Mouse (Mus musculus): ENCODE results near the gene Kif6. TPM values are rescaled to one million over a fixed set of nuclear protein-coding genes. Genes with fewer than 3 reads are reported as not detected.

Kif6 gene
- polyA plus RNA-seq, 1 experiment from 2014 or later, result 3.5 TPM

DNA sequence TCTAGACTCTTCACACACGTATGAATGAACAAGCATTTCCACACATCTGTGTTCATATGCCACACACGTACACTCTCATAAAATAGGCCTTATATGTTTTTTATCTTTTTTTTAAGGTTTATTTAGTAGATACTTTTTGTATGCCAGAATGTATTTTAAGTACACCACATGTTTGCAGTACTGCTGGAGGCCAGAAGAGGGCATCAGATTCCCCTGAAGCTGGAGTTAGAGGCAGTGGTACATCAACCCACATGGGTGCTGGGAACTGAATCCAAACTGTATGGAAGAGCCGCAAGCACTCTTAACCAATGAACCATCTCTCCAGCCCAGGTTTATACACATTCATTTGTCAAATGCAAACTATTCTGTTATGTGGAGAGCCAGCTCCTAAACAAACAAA is 179.0 kb downstream of the Kif6 start:
- 94% methylated on average over 3 of the region's 3 CpGs for WGBS
- H3K4me2 ChIP-seq (ENCODE audit: low read depth), result no peak overlapping the region
- no peak overlapping the region for H3K9ac ChIP-seq (ENCODE audit: low read length)
- no peaks in the 10 kb centered on the region for H3K36me3 ChIP-seq (ENCODE audit: control insufficient read depth, insufficient read depth, low read length)
- H3K9me3 ChIP-seq (ENCODE audit: control insufficient read depth, low read length), result no peaks in the 10 kb centered on the region
- ATAC-seq (ENCODE audit: insufficient read depth, low FRiP score, low TSS enrichment) (no peak), DNase-seq (ENCODE audit: low spot score) (no peak)
- H3K27me3 ChIP-seq (ENCODE audit: control insufficient read depth, insufficient read depth, low read length), result no peaks in the 10 kb centered on the region
- H3K27ac ChIP-seq (ENCODE audit: low read depth, low read length), result no peak overlapping the region
- H3K4me1 ChIP-seq (ENCODE audit: control insufficient read depth, insufficient read depth, low read length), result no peaks in the 10 kb centered on the region
- no peak overlapping the region for H3K4me3 ChIP-seq (ENCODE audit: low read depth, low read length)

GRCm38 (mm10) chr17:49795241-49795640 is 180.3 kb downstream of the Kif6 start:
- no peak for ATAC-seq (ENCODE audit: insufficient read depth, low FRiP score, low TSS enrichment)
- Histone ChIP-seq H3K9ac (ENCODE audit: low read length) (no peak overlapping the region), H3K27me3 (ENCODE audit: control insufficient read depth, insufficient read depth, low read length) (no peaks in the 10 kb centered on the region), H3K4me3 (ENCODE audit: low read depth, low read length) (no peak overlapping the region), H3K4me1 (ENCODE audit: control insufficient read depth, insufficient read depth, low read length) (no peaks in the 10 kb centered on the region), H3K27ac (ENCODE audit: low read depth, low read length) (no peak overlapping the region), H3K4me2 (ENCODE audit: low read depth) (no peak overlapping the region), H3K9me3 (ENCODE audit: control insufficient read depth, low read length) (no peaks in the 10 kb centered on the region), H3K36me3 (ENCODE audit: control insufficient read depth, insufficient read depth, low read length) (no peaks in the 10 kb centered on the region)
- DNase-seq (ENCODE audit: low spot score), result no peak
- 86% methylated on average over 3 of the region's 3 CpGs for WGBS

- Histone ChIP-seq H3K27ac (ENCODE audit: low read depth, low read length) (no peak overlapping the region), H3K9ac (ENCODE audit: low read length) (no peak overlapping the region), H3K4me2 (ENCODE audit: low read depth) (no peak overlapping the region), H3K36me3 (ENCODE audit: control insufficient read depth, insufficient read depth, low read length) (no peaks in the 10 kb centered on the region), H3K9me3 (ENCODE audit: control insufficient read depth, low read length) (no peaks in the 10 kb centered on the region), H3K27me3 (ENCODE audit: control insufficient read depth, insufficient read depth, low read length) (no peaks in the 10 kb centered on the region), H3K4me3 (ENCODE audit: low read depth, low read length) (no peak overlapping the region), H3K4me1 (ENCODE audit: control insufficient read depth, insufficient read depth, low read length) (no peaks in the 10 kb centered on the region)
- WGBS, result 87% methylated on average over 3 of the region's 3 CpGs
- ATAC-seq (ENCODE audit: insufficient read depth, low FRiP score, low TSS enrichment) (no peak), DNase-seq (ENCODE audit: low spot score) (no peak)
These were observed 181.2 kb downstream of the Kif6 start for GRCm38 (mm10) chr17:49796116-49796515.

GRCm38 (mm10) chr17:49799168-49799567 is 184.2 kb downstream of the Kif6 start:
- H3K27me3 ChIP-seq (ENCODE audit: control insufficient read depth, insufficient read depth, low read length), result no peaks in the 10 kb centered on the region
- ATAC-seq (ENCODE audit: insufficient read depth, low FRiP score, low TSS enrichment) (no peak), DNase-seq (ENCODE audit: low spot score) (no peak)
- no peaks in the 10 kb centered on the region for H3K9me3 ChIP-seq (ENCODE audit: control insufficient read depth, low read length)
- no peak overlapping the region for H3K4me2 ChIP-seq (ENCODE audit: low read depth)
- no peak overlapping the region for H3K9ac ChIP-seq (ENCODE audit: low read length)
- H3K36me3 ChIP-seq (ENCODE audit: control insufficient read depth, insufficient read depth, low read length), result no peaks in the 10 kb centered on the region
- H3K4me1 ChIP-seq (ENCODE audit: control insufficient read depth, insufficient read depth, low read length), result no peaks in the 10 kb centered on the region
- H3K27ac ChIP-seq (ENCODE audit: low read depth, low read length), result no peak overlapping the region
- no peak overlapping the region for H3K4me3 ChIP-seq (ENCODE audit: low read depth, low read length)
- 80% methylated on average over 5 of the region's 5 CpGs for WGBS

DNA sequence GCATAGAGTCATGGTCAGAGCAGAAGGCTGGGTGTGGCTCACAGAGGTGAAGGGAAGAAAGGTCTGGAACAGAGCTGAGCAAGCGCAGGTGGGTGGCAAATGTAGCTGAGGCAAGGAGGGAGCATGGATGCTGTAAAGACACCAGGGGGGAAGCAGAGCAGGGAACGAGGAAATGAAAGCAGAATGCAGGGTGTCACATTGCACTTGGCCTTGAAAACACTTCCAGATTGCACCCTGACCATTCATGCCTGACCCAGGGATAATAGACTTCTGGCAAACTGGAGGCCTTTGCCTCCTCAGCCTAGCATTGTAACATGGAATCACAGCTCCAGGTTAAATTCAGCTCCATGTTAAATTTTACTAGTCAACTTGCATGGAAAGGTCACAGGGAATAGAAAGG is 185.2 kb downstream of the Kif6 start:
- Histone ChIP-seq H3K9me3 (ENCODE audit: control insufficient read depth, low read length) (no peaks in the 10 kb centered on the region), H3K9ac (ENCODE audit: low read length) (no peak overlapping the region), H3K4me1 (ENCODE audit: control insufficient read depth, insufficient read depth, low read length) (no peaks in the 10 kb centered on the region), H3K27ac (ENCODE audit: low read depth, low read length) (no peak overlapping the region), H3K4me3 (ENCODE audit: low read depth, low read length) (no peak overlapping the region), H3K36me3 (ENCODE audit: control insufficient read depth, insufficient read depth, low read length) (no peaks in the 10 kb centered on the region), H3K27me3 (ENCODE audit: control insufficient read depth, insufficient read depth, low read length) (no peaks in the 10 kb centered on the region), H3K4me2 (ENCODE audit: low read depth) (no peak overlapping the region)
- WGBS, result 56% methylated on average over 2 of the region's 2 CpGs
- no peak for DNase-seq (ENCODE audit: low spot score)
- no peak for ATAC-seq (ENCODE audit: insufficient read depth, low FRiP score, low TSS enrichment)

- Histone ChIP-seq H3K4me3 (ENCODE audit: low read depth, low read length) (no peak overlapping the region), H3K27me3 (ENCODE audit: control insufficient read depth, insufficient read depth, low read length) (no peaks in the 10 kb centered on the region), H3K27ac (ENCODE audit: low read depth, low read length) (no peak overlapping the region), H3K36me3 (ENCODE audit: control insufficient read depth, insufficient read depth, low read length) (no peaks in the 10 kb centered on the region), H3K4me1 (ENCODE audit: control insufficient read depth, insufficient read depth, low read length) (no peaks in the 10 kb centered on the region), H3K9me3 (ENCODE audit: control insufficient read depth, low read length) (no peaks in the 10 kb centered on the region), H3K9ac (ENCODE audit: low read length) (no peak overlapping the region), H3K4me2 (ENCODE audit: low read depth) (no peak overlapping the region)
- DNase-seq (ENCODE audit: low spot score), result no peak
- 71% methylated on average over 4 of the region's 4 CpGs for WGBS
- no peak for ATAC-seq (ENCODE audit: insufficient read depth, low FRiP score, low TSS enrichment)
These were observed 192.5 kb downstream of the Kif6 start for GRCm38 (mm10) chr17:49807461-49807860.

- H3K4me2 ChIP-seq (ENCODE audit: low read depth), result no peak overlapping the region
- WGBS, result 72% methylated on average over 6 of the region's 6 CpGs
- no peaks in the 10 kb centered on the region for H3K27me3 ChIP-seq (ENCODE audit: control insufficient read depth, insufficient read depth, low read length)
- no peaks in the 10 kb centered on the region for H3K9me3 ChIP-seq (ENCODE audit: control insufficient read depth, low read length)
- H3K4me1 ChIP-seq (ENCODE audit: control insufficient read depth, insufficient read depth, low read length), result no peaks in the 10 kb centered on the region
- H3K27ac ChIP-seq (ENCODE audit: low read depth, low read length), result no peak overlapping the region
- ATAC-seq (ENCODE audit: insufficient read depth, low FRiP score, low TSS enrichment) (no peak), DNase-seq (ENCODE audit: low spot score) (no peak)
- no peaks in the 10 kb centered on the region for H3K36me3 ChIP-seq (ENCODE audit: control insufficient read depth, insufficient read depth, low read length)
- H3K4me3 ChIP-seq (ENCODE audit: low read depth, low read length), result no peak overlapping the region
- H3K9ac ChIP-seq (ENCODE audit: low read length), result no peak overlapping the region
These were observed 193.9 kb downstream of the Kif6 start for GRCm38 (mm10) chr17:49808712-49809343.

- 86% methylated on average over 5 of the region's 5 CpGs for WGBS
These were observed 199.1 kb downstream of the Kif6 start for GRCm38 (mm10) chr17:49813893-49814640.

GRCm38 (mm10) chr17:49816067-49816565 is 201.2 kb downstream of the Kif6 start:
- Histone ChIP-seq H3K27me3 (ENCODE audit: control insufficient read depth, insufficient read depth, low read length) (no peaks in the 10 kb centered on the region), H3K4me3 (ENCODE audit: low read depth, low read length) (no peak overlapping the region), H3K4me1 (ENCODE audit: control insufficient read depth, insufficient read depth, low read length) (peaks cover 11% of the 10 kb centered on the region), H3K9me3 (ENCODE audit: control insufficient read depth, low read length) (no peaks in the 10 kb centered on the region), H3K36me3 (ENCODE audit: control insufficient read depth, insufficient read depth, low read length) (no peaks in the 10 kb centered on the region), H3K4me2 (ENCODE audit: low read depth) (no peak overlapping the region), H3K9ac (ENCODE audit: low read length) (no peak overlapping the region), H3K27ac (ENCODE audit: low read depth, low read length) (no peak overlapping the region)
- ATAC-seq (ENCODE audit: insufficient read depth, low FRiP score, low TSS enrichment) (peak; percentile 72), DNase-seq (ENCODE audit: low spot score) (peak; percentile 56)
- 17% methylated on average over 5 of the region's 5 CpGs for WGBS

More at GRCm38 (mm10) chr17:49813893-49814640, 199.1 kb downstream of the Kif6 start:
- no peaks in the 10 kb centered on the region for H3K36me3 ChIP-seq (ENCODE audit: control insufficient read depth, insufficient read depth, low read length)
- ATAC-seq (ENCODE audit: insufficient read depth, low FRiP score, low TSS enrichment) (no peak), DNase-seq (ENCODE audit: low spot score) (no peak)
- H3K9me3 ChIP-seq (ENCODE audit: control insufficient read depth, low read length), result no peaks in the 10 kb centered on the region
- no peak overlapping the region for H3K9ac ChIP-seq (ENCODE audit: low read length)
- H3K4me2 ChIP-seq (ENCODE audit: low read depth), result no peak overlapping the region
- H3K27me3 ChIP-seq (ENCODE audit: control insufficient read depth, insufficient read depth, low read length), result no peaks in the 10 kb centered on the region
- peaks cover 11% of the 10 kb centered on the region for H3K4me1 ChIP-seq (ENCODE audit: control insufficient read depth, insufficient read depth, low read length)
- no peak overlapping the region for H3K4me3 ChIP-seq (ENCODE audit: low read depth, low read length)
- H3K27ac ChIP-seq (ENCODE audit: low read depth, low read length), result no peak overlapping the region
